Mouse (Mus musculus) MEL (cell line): ENCODE data around the gene Lcn8. TPM values are rescaled to one million over a fixed set of nuclear protein-coding genes. Genes with fewer than 3 reads are reported as not detected.
A peak's percentile ranks its signal among the peaks of the same experiment; 100 is the strongest.

Experiments
- DNase-seq: peaks from one replicate; pipeline ENCODE4 v3.0.0; 2011; ENCODE audit warnings: low read depth, low spot score
- H3K27ac ChIP-seq: 2 replicates; pipeline ENCODE4 v1.5.1; 2012; ENCODE audit warnings: low read depth, mild to moderate bottlenecking, control low read depth, low read length, moderate library complexity; ENCODE audit not compliant: control insufficient read depth
- H3K27me3 ChIP-seq, 2 experiments: fragments of 150-350 bp in 1 of 2; sonication (generic) in 1 of 2; 2 replicates each; pipeline ENCODE4 v1.6.1; 2012; ENCODE audit warnings: low read length in 2 of 2, mild to moderate bottlenecking in 2 of 2, improper control_type of control experiment in 1 of 2, moderate library complexity in 1 of 2; ENCODE audit not compliant: insufficient read depth in 2 of 2, control insufficient read depth in 1 of 2
- H3K36me3 ChIP-seq, 2 experiments: 2 replicates each; pipeline ENCODE4 v1.6.1; 2012 to 2014; ENCODE audit warnings: low read length in 2 of 2, improper control_type of control experiment in 1 of 2, inconsistent platforms in 1 of 2, mild to moderate bottlenecking in 1 of 2; ENCODE audit not compliant: insufficient read depth in 2 of 2, control insufficient read depth in 1 of 2
- H3K4me1 ChIP-seq, 2 experiments: fragments of 150-350 bp in 1 of 2; sonication (generic) in 1 of 2; 2 replicates each; pipeline ENCODE4 v1.6.1; 2012; ENCODE audit warnings: low read length in 2 of 2, improper control_type of control experiment in 1 of 2, mild to moderate bottlenecking in 1 of 2; ENCODE audit not compliant: insufficient read depth in 2 of 2, control insufficient read depth in 1 of 2
- H3K4me3 ChIP-seq, 2 experiments: fragments of 150-350 bp in 1 of 2; sonication (generic) in 1 of 2; 2 replicates each; pipeline ENCODE4 v1.5.1; 2012; ENCODE audit warnings: low read depth in 2 of 2, low read length in 2 of 2, mild to moderate bottlenecking in 2 of 2, moderate library complexity in 2 of 2, control low read depth in 1 of 2, improper control_type of control experiment in 1 of 2; ENCODE audit not compliant: control insufficient read depth in 1 of 2, insufficient read depth in 1 of 2
- H3K79me2 ChIP-seq: 2 replicates; pipeline ENCODE4 v1.6.1; 2012; ENCODE audit warnings: mild to moderate bottlenecking, low read length, moderate library complexity; ENCODE audit not compliant: control insufficient read depth, poor library complexity, insufficient read depth
- H3K9ac ChIP-seq: 2 replicates; pipeline ENCODE4 v1.6.1; 2012; ENCODE audit warnings: low read depth, mild to moderate bottlenecking, control low read depth, low read length, moderate library complexity; ENCODE audit not compliant: control insufficient read depth, poor library complexity, severe bottlenecking
- H3K9me3 ChIP-seq: fragments of 150-350 bp; sonication (generic); replicated peaks from 2 replicates; pipeline ENCODE4 v1.6.1; 2012; ENCODE audit warnings: mild to moderate bottlenecking, low read length, improper control_type of control experiment, moderate library complexity; ENCODE audit not compliant: insufficient read depth
- BHLHE40 ChIP-seq: IDR thresholded peaks from 2 replicates; pipeline ENCODE4 v1.6.1; 2012; ENCODE audit warnings: low read depth, mild to moderate bottlenecking, inconsistent platforms, low read length, improper control_type of control experiment, borderline replicate concordance
- CTCF ChIP-seq, 3 experiments: IDR thresholded peaks in 2 of 3; conservative IDR thresholded peaks in 1 of 3; 2 replicates each; pipeline ENCODE4 v1.5.1; 2011 to 2012; ENCODE audit warnings: low read length in 3 of 3, low read depth in 2 of 3, mild to moderate bottlenecking in 2 of 3, improper control_type of control experiment in 1 of 3, inconsistent platforms in 1 of 3, mixed read lengths in 1 of 3, moderate library complexity in 1 of 3; ENCODE audit not compliant: control insufficient read depth in 1 of 3, insufficient read depth in 1 of 3, poor library complexity in 1 of 3, severe bottlenecking in 1 of 3
- ELF1 ChIP-seq: IDR thresholded peaks from 2 replicates; pipeline ENCODE4 v1.6.1; 2014; ENCODE audit warnings: low read depth, mild to moderate bottlenecking, inconsistent platforms, low read length, improper control_type of control experiment, moderate library complexity
- ETS1 ChIP-seq: IDR thresholded peaks from 2 replicates; pipeline ENCODE4 v1.6.1; 2012; ENCODE audit warnings: low read depth, mild to moderate bottlenecking, inconsistent platforms, low read length, improper control_type of control experiment, moderate library complexity
- GABPA ChIP-seq: IDR thresholded peaks from 2 replicates; pipeline ENCODE4 v1.6.1; 2012; ENCODE audit warnings: low read depth, mild to moderate bottlenecking, inconsistent platforms, low read length, improper control_type of control experiment, moderate library complexity
- GATA1 ChIP-seq: IDR thresholded peaks from 2 replicates; pipeline ENCODE4 v1.6.1; 2011; ENCODE audit warnings: low read depth, low read length, improper control_type of control experiment
- HCFC1 ChIP-seq: IDR thresholded peaks from 2 replicates; pipeline ENCODE4 v1.6.1; 2012; ENCODE audit warnings: low read depth, mild to moderate bottlenecking, inconsistent platforms, low read length, improper control_type of control experiment, moderate library complexity
- MAZ ChIP-seq: IDR thresholded peaks from 2 replicates; pipeline ENCODE4 v1.6.1; 2012; ENCODE audit warnings: low read depth, mild to moderate bottlenecking, inconsistent platforms, low read length, improper control_type of control experiment
- MEF2A ChIP-seq: IDR thresholded peaks from 2 replicates; pipeline ENCODE4 v1.6.1; 2014; ENCODE audit warnings: low read depth, mild to moderate bottlenecking, inconsistent platforms, low read length, improper control_type of control experiment; ENCODE audit not compliant: poor library complexity, insufficient replicate concordance, severe bottlenecking; ENCODE audit errors: extremely low read depth
- MYB ChIP-seq: IDR thresholded peaks from 2 replicates; pipeline ENCODE4 v1.6.1; 2011; ENCODE audit warnings: mild to moderate bottlenecking, low read depth, low read length, improper control_type of control experiment
- MYC ChIP-seq: IDR thresholded peaks from 2 replicates; pipeline ENCODE4 v1.6.1; 2011; ENCODE audit warnings: low read depth, mild to moderate bottlenecking, low read length, improper control_type of control experiment, moderate library complexity
- NELFE ChIP-seq: IDR thresholded peaks from 2 replicates; pipeline ENCODE4 v1.6.1; 2011; ENCODE audit warnings: low read depth, low read length, improper control_type of control experiment
- NRF1 ChIP-seq: IDR thresholded peaks from 2 replicates; pipeline ENCODE4 v1.6.1; 2014; ENCODE audit warnings: low read depth, mild to moderate bottlenecking, inconsistent platforms, low read length, improper control_type of control experiment, moderate library complexity; ENCODE audit not compliant: poor library complexity, insufficient read depth, severe bottlenecking
- POLR2A ChIP-seq, 2 experiments: IDR thresholded peaks; 2 replicates each; pipeline ENCODE4 v1.6.1; 2011 to 2012; ENCODE audit warnings: low read length in 2 of 2, mild to moderate bottlenecking in 2 of 2, control low read depth in 1 of 2, improper control_type of control experiment in 1 of 2, low read depth in 1 of 2, moderate library complexity in 1 of 2; ENCODE audit not compliant: control insufficient read depth in 1 of 2, insufficient read depth in 1 of 2, poor library complexity in 1 of 2
- POLR2AphosphoS2 ChIP-seq: IDR thresholded peaks from 2 replicates; pipeline ENCODE4 v1.6.1; 2011; ENCODE audit warnings: low read length, improper control_type of control experiment
- POLR2AphosphoS5 ChIP-seq: IDR thresholded peaks from 2 replicates; pipeline ENCODE4 v1.6.1; 2012; ENCODE audit warnings: low read depth, borderline replicate concordance, mild to moderate bottlenecking, inconsistent platforms, low read length, moderate library complexity, mixed read lengths
- RAD21 ChIP-seq: IDR thresholded peaks from 2 replicates; pipeline ENCODE4 v1.6.1; 2011; ENCODE audit warnings: mild to moderate bottlenecking, low read depth, low read length, improper control_type of control experiment
- SMC3 ChIP-seq: IDR thresholded peaks from 2 replicates; pipeline ENCODE4 v1.6.1; 2011; ENCODE audit warnings: low read depth, low read length, improper control_type of control experiment
- ZC3H11A ChIP-seq: IDR thresholded peaks from 2 replicates; pipeline ENCODE4 v1.6.1; 2012; ENCODE audit warnings: low read depth, mild to moderate bottlenecking, inconsistent platforms, low read length, improper control_type of control experiment
- ZMIZ1 ChIP-seq: IDR thresholded peaks from 2 replicates; pipeline ENCODE4 v1.6.1; 2012; ENCODE audit warnings: low read depth, mild to moderate bottlenecking, inconsistent platforms, low read length, improper control_type of control experiment, moderate library complexity
- ZNF384 ChIP-seq: IDR thresholded peaks from 2 replicates; pipeline ENCODE4 v1.6.1; 2012; ENCODE audit warnings: low read depth, mild to moderate bottlenecking, inconsistent platforms, low read length, improper control_type of control experiment
- polyA plus RNA-seq, 2 experiments: library from polyadenylated mRNA; stranded (reverse) in 1 of 2; unstranded in 1 of 2; fragments of >175 nt in 1 of 2; fragments of >200 nt in 1 of 2; gene quantifications; 2 replicates each; pipeline versions ENCODE4 v1.2.1 to v1.2.4; 2012; ENCODE audit warnings: low replicate concordance in 2 of 2, low read depth in 1 of 2; ENCODE audit not compliant: insufficient read length in 2 of 2, insufficient read depth in 1 of 2, missing spikeins in 1 of 2
- total RNA-seq: library from RNA; depleted of rRNA; stranded (reverse); fragments of 300-350 nt; gene quantifications from 2 replicates; pipeline ENCODE4 v1.2.3, GENCODE M21; 2012

Gene Lcn8
- total and polyA plus RNA-seq, 3 experiments, result not detected

DNA sequence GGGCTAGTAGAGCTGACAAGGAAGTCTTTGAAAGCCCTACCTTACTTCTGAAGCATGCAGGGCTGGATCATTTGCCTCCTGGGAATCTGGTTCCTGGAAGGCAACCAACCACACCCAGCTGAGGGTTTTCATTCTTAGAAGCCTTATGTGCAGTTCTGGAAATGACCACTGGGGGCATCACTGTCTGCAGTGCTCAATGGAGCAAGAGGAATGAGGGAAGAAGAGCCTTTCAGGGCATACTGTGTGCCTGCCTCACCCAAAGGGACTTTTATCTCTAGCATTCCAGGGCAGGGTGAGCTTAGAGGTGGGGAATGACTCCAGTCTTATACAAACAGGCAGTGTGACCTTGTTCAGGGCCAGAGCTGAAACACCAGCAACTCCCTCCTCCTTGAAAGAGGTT lies 41.7 kb downstream of the Lcn8 start:
- Histone ChIP-seq H3K9me3 (no peaks in the 10 kb centered on the region), H3K79me2 (no peaks in the 10 kb centered on the region), H3K36me3 (no peaks in the 10 kb centered on the region), H3K4me1 (no peaks in the 10 kb centered on the region), H3K4me3 (no peak overlapping the region), H3K27me3 (peaks cover 2 to 4% of the 10 kb centered on the region in 2 experiments; a peak in 2 of 4 replicates), H3K27ac (no peak overlapping the region), H3K9ac (no peak overlapping the region)
- TF ChIP-seq POLR2AphosphoS5 (no peak), ZMIZ1 (no peak), NRF1 (no peak), ELF1 (no peak), ZC3H11A (no peak), RAD21 (peak; percentile 35), POLR2AphosphoS2 (no peak), ZNF384 (no peak), GATA1 (no peak), ETS1 (no peak), POLR2A (IDR thresholded peaks at IDR 0.05; ENCODE audit: control insufficient read depth in 1 of 2, insufficient read depth in 1 of 2, low read depth in 1 of 2, low read length in 2 of 2, poor library complexity in 1 of 2) (no peak), CTCF (IDR thresholded peaks at IDR 0.05 in 2 of 3, conservative IDR thresholded peaks at IDR 0.05 in 1 of 3; ENCODE audit: control insufficient read depth in 1 of 3, insufficient read depth in 1 of 3, low read depth in 2 of 3, low read length in 3 of 3, poor library complexity in 1 of 3, severe bottlenecking in 1 of 3) (peak; percentile 51 to 93 (median 67); a peak in 5 of 6 replicates), SMC3 (0 out of 2 replicates have a peak, but pooled peaks have one; percentile 13), BHLHE40 (no peak)
- DNase-seq, result peak; percentile 59

- TF ChIP-seq MYC (no peak), POLR2A (IDR thresholded peaks at IDR 0.05; ENCODE audit: control insufficient read depth in 1 of 2, insufficient read depth in 1 of 2, low read depth in 1 of 2, low read length in 2 of 2, poor library complexity in 1 of 2) (no peak), NELFE (no peak), MAZ (no peak), MEF2A (no peak), GABPA (no peak), POLR2AphosphoS5 (no peak), MYB (no peak), HCFC1 (no peak)
- Histone ChIP-seq H3K9ac (no peak overlapping the region), H3K79me2 (no peaks in the 10 kb centered on the region), H3K27me3 (peaks cover 2 to 4% of the 10 kb centered on the region in 2 experiments; a peak in 2 of 4 replicates), H3K36me3 (no peaks in the 10 kb centered on the region), H3K9me3 (no peaks in the 10 kb centered on the region), H3K4me1 (no peaks in the 10 kb centered on the region), H3K27ac (no peak overlapping the region), H3K4me3 (no peak overlapping the region)
- DNase-seq, result no peak
Observed at GRCm38 (mm10) chr2:25696951-25697350, 44.0 kb downstream of the Lcn8 start.
